Mouse (Mus musculus) stomach, postnatal 0 days (tissue): ENCODE measurements at regions not wholly inside any gene's neighbourhood (a gene's known extent, or its start where the extent isn't known, plus 50 kb on each side); places are given as distances from the start of the nearest gene placed in this dataset.
A peak's percentile ranks its signal among the peaks of the same experiment; 100 is the strongest.

Experiments
- CTCF ChIP-seq: IDR thresholded peaks from 2 replicates; pipeline ENCODE4 v1.5.1; 2016; ENCODE audit warnings: antibody characterized with exemption, low read depth, mild to moderate bottlenecking, moderate library complexity
- EP300 ChIP-seq: optimal IDR thresholded peaks from 2 replicates; pipeline ENCODE3; 2016; ENCODE audit warnings: antibody characterized with exemption

- TF ChIP-seq CTCF (0 out of 2 replicates have a peak, but pooled peaks have one; percentile 9), EP300 (no peak)
Observed at GRCm38 (mm10) chr16:66585698-66586284, 770.7 kb downstream of the Vgll3 start.
